Mouse (Mus musculus) midbrain, embryonic 16.5 days (tissue): ENCODE data around the gene Tchp. TPM values are rescaled to one million over a fixed set of nuclear protein-coding genes. Genes with fewer than 3 reads are reported as not detected.

Experiments
- ATAC-seq: fragments of 200-750 bp; cut with Nextera tagmentation; 2 replicates; pipeline ENCODE4 v1.8.0; 2017; ENCODE audit warnings: moderate TSS enrichment
- H3K27ac ChIP-seq: fragments of 300-500 bp; sonication (generic); 2 replicates; pipeline ENCODE4 v1.5.1; 2014; ENCODE audit warnings: mild to moderate bottlenecking, low read length, mixed read lengths
- H3K27me3 ChIP-seq: fragments of 300-500 bp; sonication (generic); 2 replicates; pipeline ENCODE4 v1.6.1; 2014; ENCODE audit warnings: low read depth, low read length, mixed read lengths; ENCODE audit not compliant: control insufficient read depth, insufficient read depth
- H3K36me3 ChIP-seq: fragments of 300-500 bp; sonication (generic); 2 replicates; pipeline ENCODE4 v1.6.1; 2014; ENCODE audit warnings: mild to moderate bottlenecking, low read length, moderate library complexity, mixed read lengths; ENCODE audit not compliant: control insufficient read depth, insufficient read depth
- H3K4me1 ChIP-seq: fragments of 300-500 bp; sonication (generic); 2 replicates; pipeline ENCODE4 v1.6.1; 2014; ENCODE audit warnings: mild to moderate bottlenecking, low read length, mixed read lengths; ENCODE audit not compliant: control insufficient read depth, insufficient read depth
- H3K4me2 ChIP-seq: fragments of 300-500 bp; sonication (generic); 2 replicates; pipeline ENCODE4 v1.6.1; 2014; ENCODE audit warnings: mild to moderate bottlenecking, low read length, mixed read lengths
- H3K4me3 ChIP-seq: fragments of 300-500 bp; sonication (generic); 2 replicates; pipeline ENCODE4 v1.5.1; 2014; ENCODE audit warnings: low read depth, mild to moderate bottlenecking, low read length, moderate library complexity, mixed read lengths
- H3K9ac ChIP-seq: fragments of 300-500 bp; sonication (generic); 2 replicates; pipeline ENCODE4 v1.6.1; 2014; ENCODE audit warnings: low read depth, low read length, mixed read lengths
- H3K9me3 ChIP-seq: fragments of 300-500 bp; sonication (generic); replicated peaks from 2 replicates; pipeline ENCODE4 v1.6.1; 2014; ENCODE audit warnings: mild to moderate bottlenecking, low read length, mixed read lengths; ENCODE audit not compliant: control insufficient read depth, poor library complexity, severe bottlenecking
- WGBS: fragments of 180-500 bp; shearing (Covaris S2); extraction: QIAGEN DNeasy Blood & Tissue Kit; methylation state at CpG from one replicate; pipeline ENCODE4 v1.1.7; 2014; 5-methylcytosine and 5-hydroxymethylcytosine counted together
- polyA plus RNA-seq: library from polyadenylated mRNA; unstranded; fragments of >200 nt; fragmentation: Nextera tagmentation; extraction: Ambion mirVana; gene quantifications from 2 replicates; pipeline ENCODE4 v1.2.1, GENCODE M21; 2015

Gene Tchp
- polyA plus RNA-seq, 1 experiment from 2014 or later = 17.5 TPM

GRCm38 (mm10) chr5:114722846-114723245, 15.3 kb downstream of the Tchp start:
- Histone ChIP-seq H3K9ac (no peak overlapping the region), H3K36me3 (peaks cover 53% of the 10 kb centered on the region), H3K4me1 (no peaks in the 10 kb centered on the region), H3K4me2 (no peak overlapping the region), H3K27ac (no peak overlapping the region), H3K9me3 (no peaks in the 10 kb centered on the region), H3K4me3 (no peak overlapping the region), H3K27me3 (no peaks in the 10 kb centered on the region)
- no peak for ATAC-seq
- 95% methylated on average over 13 of the region's 13 CpGs for WGBS

DNA sequence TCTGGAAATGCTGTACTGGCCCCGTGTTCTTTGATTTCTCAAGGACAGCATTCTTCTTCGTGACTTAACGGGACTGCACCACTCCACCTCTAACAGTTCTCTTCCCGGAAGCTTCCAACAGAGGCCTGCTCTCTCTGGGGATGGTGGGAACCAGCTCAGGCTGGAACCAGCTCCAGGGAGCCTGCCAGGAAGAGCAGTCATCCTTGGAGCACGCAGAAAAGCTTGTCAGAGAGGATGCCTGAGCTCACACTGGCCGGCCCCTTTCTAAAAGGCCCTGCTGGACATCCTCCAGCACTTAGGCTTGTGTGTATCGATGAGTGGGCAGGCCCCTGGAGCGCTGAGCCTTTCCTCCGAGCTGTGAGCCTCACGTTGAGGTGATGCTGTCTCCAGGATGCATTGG, 20.6 kb downstream of the Tchp start:
- Histone ChIP-seq H3K4me3 (no peak overlapping the region), H3K9me3 (no peaks in the 10 kb centered on the region), H3K9ac (no peak overlapping the region), H3K4me1 (no peaks in the 10 kb centered on the region), H3K27me3 (no peaks in the 10 kb centered on the region), H3K27ac (no peak overlapping the region), H3K36me3 (peaks cover 41% of the 10 kb centered on the region), H3K4me2 (no peak overlapping the region)
- WGBS = 89% methylated on average over 10 of the region's 10 CpGs
- no peak for ATAC-seq

DNA sequence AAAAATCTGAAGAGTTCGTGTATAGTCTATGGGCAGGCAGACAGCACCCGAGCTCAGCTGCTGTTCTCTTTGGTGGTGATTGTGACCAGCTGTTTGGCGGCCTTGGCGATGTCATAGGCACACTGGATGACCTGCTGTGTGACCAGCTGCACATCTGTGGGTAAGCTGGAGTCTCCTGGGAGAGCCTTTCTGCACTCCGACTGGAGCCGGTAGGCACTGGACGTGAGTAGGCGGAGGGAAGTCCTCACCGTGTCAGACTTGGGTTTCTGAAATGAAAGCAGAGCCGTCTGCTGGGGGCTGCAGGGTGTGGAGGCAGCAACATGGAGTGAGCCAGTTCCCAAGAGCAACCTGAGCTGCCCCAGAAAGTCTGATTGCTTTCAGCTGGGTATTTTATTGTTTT, 22.6 kb downstream of the Tchp start:
- H3K4me3 ChIP-seq = no peak overlapping the region
- H3K27me3 ChIP-seq = no peaks in the 10 kb centered on the region
- H3K36me3 ChIP-seq = peaks cover 41% of the 10 kb centered on the region
- WGBS = 77% methylated on average over 10 of the region's 10 CpGs
- H3K4me2 ChIP-seq = no peak overlapping the region
- ATAC-seq = no peak
- H3K27ac ChIP-seq = no peak overlapping the region
- no peaks in the 10 kb centered on the region for H3K4me1 ChIP-seq
- H3K9me3 ChIP-seq = no peaks in the 10 kb centered on the region
- no peak overlapping the region for H3K9ac ChIP-seq

GRCm38 (mm10) chr5:114731498-114731897, 23.9 kb downstream of the Tchp start:
- Histone ChIP-seq H3K4me3 (no peak overlapping the region), H3K36me3 (peaks cover 42% of the 10 kb centered on the region), H3K9me3 (no peaks in the 10 kb centered on the region), H3K4me2 (no peak overlapping the region), H3K4me1 (no peaks in the 10 kb centered on the region), H3K27ac (no peak overlapping the region), H3K27me3 (no peaks in the 10 kb centered on the region), H3K9ac (no peak overlapping the region)
- WGBS = 66% methylated on average over 6 of the region's 6 CpGs
- no peak for ATAC-seq

GRCm38 (mm10) chr5:114731969-114732368, 24.4 kb downstream of the Tchp start:
- no peaks in the 10 kb centered on the region for H3K9me3 ChIP-seq
- ATAC-seq = no peak
- 95% methylated on average over 15 of the region's 15 CpGs for WGBS
- H3K36me3 ChIP-seq = peaks cover 47% of the 10 kb centered on the region
- H3K27me3 ChIP-seq = no peaks in the 10 kb centered on the region
- no peak overlapping the region for H3K9ac ChIP-seq
- no peak overlapping the region for H3K27ac ChIP-seq
- H3K4me3 ChIP-seq = no peak overlapping the region
- no peaks in the 10 kb centered on the region for H3K4me1 ChIP-seq
- H3K4me2 ChIP-seq = no peak overlapping the region

DNA sequence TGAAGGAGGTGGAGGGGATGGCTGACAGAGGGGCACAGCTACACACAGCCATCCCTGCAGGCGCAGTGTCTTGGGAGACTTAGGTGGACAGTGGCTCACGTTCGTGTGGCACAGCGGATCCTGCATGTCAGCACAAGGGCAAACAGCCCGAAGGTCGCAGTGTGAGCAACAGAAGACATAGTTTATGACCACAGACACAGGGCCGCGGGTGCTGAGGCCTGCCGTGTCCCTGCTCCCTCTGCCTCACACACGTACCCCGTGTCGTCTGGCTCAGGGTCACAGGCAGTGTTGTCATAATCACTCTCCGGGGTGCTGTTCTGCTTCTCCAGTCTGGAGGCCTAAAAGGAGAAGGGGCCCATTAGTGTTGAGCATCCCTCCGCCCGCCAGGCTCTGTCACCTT, 26.0 kb downstream of the Tchp start:
- 97% methylated on average over 15 of the region's 15 CpGs for WGBS
- Histone ChIP-seq H3K27me3 (no peaks in the 10 kb centered on the region), H3K27ac (no peak overlapping the region), H3K9me3 (no peaks in the 10 kb centered on the region), H3K4me3 (no peak overlapping the region), H3K9ac (no peak overlapping the region), H3K36me3 (peaks cover 51% of the 10 kb centered on the region), H3K4me1 (no peaks in the 10 kb centered on the region), H3K4me2 (no peak overlapping the region)
- no peak for ATAC-seq

DNA sequence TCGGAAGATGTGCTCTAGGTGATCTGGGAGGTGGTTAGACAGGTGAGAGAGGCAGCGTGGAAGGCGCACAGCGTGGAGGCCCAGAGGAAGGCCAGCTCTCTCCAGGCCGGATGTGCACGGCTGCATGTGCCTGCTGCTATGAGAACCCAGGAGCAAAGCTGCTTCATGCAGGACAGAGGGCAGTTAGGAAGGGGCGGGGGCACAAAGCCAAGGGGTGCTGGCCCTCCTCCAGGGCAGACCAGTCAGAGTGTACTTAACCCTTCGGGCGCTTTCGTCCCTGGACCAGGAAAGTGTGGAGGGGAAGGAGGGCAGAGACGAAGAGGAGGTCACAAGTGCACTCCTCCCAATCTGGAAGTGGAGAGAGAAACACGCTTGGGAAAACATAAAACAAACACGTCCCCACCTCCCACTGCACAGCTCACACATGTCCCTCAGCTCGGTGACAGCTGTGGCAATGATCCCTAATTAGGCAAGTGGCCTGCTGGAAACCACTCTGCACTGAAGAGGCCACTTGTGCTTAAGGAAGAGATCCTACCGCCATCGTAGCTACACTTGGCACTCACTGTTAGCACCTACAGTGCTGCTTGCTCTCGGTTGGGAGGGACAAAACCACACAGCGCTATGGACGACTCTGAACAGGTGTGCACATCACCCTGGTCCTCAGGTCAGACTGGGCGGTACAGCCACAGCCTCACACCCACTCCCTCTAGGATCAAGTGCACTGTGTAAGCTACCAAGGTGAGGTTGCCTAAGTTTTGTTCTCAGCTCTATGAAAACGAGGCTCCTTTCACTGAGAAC, 29.7 kb downstream of the Tchp start:
- Histone ChIP-seq H3K4me1 (no peaks in the 10 kb centered on the region), H3K27ac (no peak overlapping the region), H3K9ac (no peak overlapping the region), H3K4me3 (no peak overlapping the region), H3K36me3 (peaks cover 37% of the 10 kb centered on the region), H3K9me3 (no peaks in the 10 kb centered on the region), H3K27me3 (no peaks in the 10 kb centered on the region), H3K4me2 (no peak overlapping the region)
- no peak for ATAC-seq
- WGBS = 84% methylated on average over 21 of the region's 21 CpGs

GRCm38 (mm10) chr5:114738707-114739241, 31.2 kb downstream of the Tchp start:
- H3K36me3 ChIP-seq = peaks cover 44% of the 10 kb centered on the region
- ATAC-seq = no peak
- 88% methylated on average over 12 of the region's 12 CpGs for WGBS

DNA sequence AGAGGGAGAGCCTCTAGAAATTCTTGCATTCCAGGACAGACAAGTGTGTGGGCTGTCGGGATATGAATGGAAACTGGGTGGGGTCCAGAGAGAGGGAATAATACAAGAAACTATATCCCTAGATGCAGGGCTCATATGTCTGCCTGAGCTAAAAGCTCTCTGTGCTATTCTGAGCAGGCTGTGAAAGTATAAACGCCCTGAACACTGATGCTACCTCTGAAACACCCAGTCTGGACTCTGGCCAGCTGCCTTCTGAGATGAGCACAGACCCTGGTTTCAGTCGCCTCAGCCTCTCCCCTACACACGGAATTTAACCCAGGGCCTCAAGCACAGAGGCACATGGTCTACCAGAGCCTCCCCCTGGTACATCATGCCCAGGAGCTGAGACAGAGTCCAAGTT, 33.0 kb downstream of the Tchp start:
- H3K4me2 ChIP-seq = no peak overlapping the region
- no peaks in the 10 kb centered on the region for H3K9me3 ChIP-seq
- H3K36me3 ChIP-seq = peaks cover 44% of the 10 kb centered on the region
- no peaks in the 10 kb centered on the region for H3K27me3 ChIP-seq
- H3K4me3 ChIP-seq = no peak overlapping the region
- H3K27ac ChIP-seq = no peak overlapping the region
- no peak overlapping the region for H3K9ac ChIP-seq
- 72% methylated on average over 4 of the region's 4 CpGs for WGBS
- H3K4me1 ChIP-seq = no peaks in the 10 kb centered on the region
- no peak for ATAC-seq

More at GRCm38 (mm10) chr5:114738707-114739241, 31.2 kb downstream of the Tchp start:
- H3K4me2 ChIP-seq = no peak overlapping the region
- H3K9ac ChIP-seq = no peak overlapping the region
- no peak overlapping the region for H3K27ac ChIP-seq
- no peaks in the 10 kb centered on the region for H3K4me1 ChIP-seq
- H3K9me3 ChIP-seq = no peaks in the 10 kb centered on the region
- H3K4me3 ChIP-seq = no peak overlapping the region
- no peaks in the 10 kb centered on the region for H3K27me3 ChIP-seq
